Comparison of ENCODE assay signal across 18 mouse cellular contexts in genomic region chr5:38651455-38651854, GRCm38 (mm10).
"Had no signal": no experiment of that assay in that cellular context is flagged by ENCODE, and none has a peak within 500 bp of the region (broad histone marks: within the 10 kb centered on the region; RNA-seq: fewer than 3 reads in every experiment).

No protein-coding gene starts in this region.

- H3K9me3 ChIP-seq: midbrain, embryonic 10.5 days had no signal

- DNase-seq: lung, adult 18-20 months; lung, embryonic 14.5 days; lung, postnatal 10 days; lung, postnatal 4 days; midbrain, embryonic 14.5 days; right cerebral cortex, adult 18-20 months; right cerebral cortex, postnatal 25 days; right cerebral cortex, postnatal 4 days; spleen, adult 18-20 months; thymus, adult 18-20 months; thymus, postnatal 14 days; thymus, postnatal 36 days had no signal

- ATAC-seq: midbrain, embryonic 16.5 days had no signal

- H3K27me3 ChIP-seq: midbrain, embryonic 12.5 days; neural tube, embryonic 13.5 days had no signal

- H3K4me3 ChIP-seq: midbrain, embryonic 10.5 days; midbrain, embryonic 12.5 days; myocyte; neural tube, embryonic 13.5 days had no signal

- H3K36me3 ChIP-seq: midbrain, embryonic 10.5 days; midbrain, embryonic 12.5 days; neural tube, embryonic 13.5 days had no signal

- H3K9ac ChIP-seq: liver, embryonic 14.5 days; lung, embryonic 14.5 days; midbrain, embryonic 12.5 days; neural tube, embryonic 13.5 days had no signal

- H3K4me1 ChIP-seq: midbrain, embryonic 10.5 days; midbrain, embryonic 12.5 days had no signal

- H3K4me2 ChIP-seq: lung, embryonic 14.5 days; midbrain, embryonic 12.5 days; neural tube, embryonic 13.5 days had no signal

- H3K27ac ChIP-seq: liver, embryonic 14.5 days; midbrain, embryonic 10.5 days; midbrain, embryonic 12.5 days; neural tube, embryonic 13.5 days had no signal
